In the genomic region with DNA sequence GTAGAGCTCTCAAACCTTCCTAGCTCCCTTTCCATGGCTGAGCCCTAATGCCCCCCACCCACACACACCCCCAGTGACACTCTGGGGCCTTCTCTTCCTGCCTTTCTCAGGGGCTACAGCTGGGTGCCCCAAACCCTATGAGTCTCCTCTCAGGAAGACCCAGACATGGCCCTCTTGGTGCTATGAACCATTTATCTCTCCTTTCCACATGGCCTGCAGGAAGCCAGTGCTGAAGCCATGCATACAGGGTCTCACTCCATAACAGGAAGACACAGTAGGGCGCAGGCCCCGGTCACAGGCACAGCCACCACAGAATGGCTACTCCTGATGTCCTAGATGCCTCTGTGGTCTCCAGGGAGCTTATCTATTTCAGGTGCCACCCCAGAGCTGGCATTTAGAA, we compare ENCODE assay signal across 14 mouse cellular contexts. TPM values are rescaled to one million over a fixed set of nuclear protein-coding genes. Genes with fewer than 3 reads are reported as not detected.
DNase-seq lines count a peak whose midpoint lies in the region; ATAC-seq and TF ChIP-seq lines count a peak whose summit lies in the region.
"Had no signal": no experiment of that assay in that cellular context is flagged by ENCODE, and none has a peak within 500 bp of the region (broad histone marks: within the 10 kb centered on the region; RNA-seq: fewer than 3 reads in every experiment).

No protein-coding gene starts in this region.

- DNase-seq in heart, postnatal 10 days = no peak
- no peak for DNase-seq in liver, embryonic 14.5 days (ENCODE audit: low read depth in 3 of 3, low spot score in 3 of 3)
- no peak for DNase-seq in adrenal gland, postnatal 25 days
- no peak for DNase-seq in kidney, postnatal 10 days
- DNase-seq: adrenal gland, adult 8-10 months; left cerebral cortex, postnatal 4 days; lung, adult 2 months; spleen, adult 18-20 months; thymus, postnatal 25 days had no signal

- peaks cover 48% of the 10 kb centered on the region for H3K27me3 ChIP-seq in heart, embryonic 13.5 days (replicated peaks)
- H3K27me3 ChIP-seq in megakaryocyte, embryonic 14.5 days (replicated peaks) = no peaks in the 10 kb centered on the region
- no peaks in the 10 kb centered on the region for H3K27me3 ChIP-seq in liver, embryonic 14.5 days (ENCODE audit: control insufficient read depth, insufficient read depth, low read length)
- H3K27me3 ChIP-seq: forebrain, embryonic 12.5 days had no signal

- no peaks in the 10 kb centered on the region for H3K36me3 ChIP-seq in heart, embryonic 13.5 days
- peaks cover 37% of the 10 kb centered on the region for H3K36me3 ChIP-seq in megakaryocyte, embryonic 14.5 days (replicated peaks; ENCODE audit: low read length)
- H3K36me3 ChIP-seq in liver, embryonic 14.5 days (replicated peaks; ENCODE audit: control insufficient read depth, insufficient read depth, low read depth) = no peaks in the 10 kb centered on the region
- H3K36me3 ChIP-seq: forebrain, embryonic 12.5 days had no signal

- TF ChIP-seq EP300 in liver, embryonic 14.5 days (IDR thresholded peaks at IDR 0.05; ENCODE audit: low read depth) = no peak

- H3K9ac ChIP-seq in heart, embryonic 13.5 days = 0 out of 2 replicates have a peak overlapping the region, but pooled peaks have one; percentile 14
- no peak overlapping the region for H3K9ac ChIP-seq in liver, embryonic 14.5 days (replicated peaks)
- H3K9ac ChIP-seq: forebrain, embryonic 12.5 days had no signal

- 52% methylated on average over 2 of the region's 2 CpGs for WGBS in heart, embryonic 13.5 days
- 13% methylated on average over 2 of the region's 2 CpGs for WGBS in liver, embryonic 14.5 days (ENCODE audit: insufficient replicate concordance)

- H3K4me1 ChIP-seq in heart, embryonic 13.5 days = peaks cover 65% of the 10 kb centered on the region
- H3K4me1 ChIP-seq in megakaryocyte, embryonic 14.5 days = peaks cover 100% of the 10 kb centered on the region
- H3K4me1 ChIP-seq in liver, embryonic 14.5 days (replicated peaks; ENCODE audit: control insufficient read depth in 2 of 2, insufficient read depth in 2 of 2, low read length in 1 of 2) = peaks cover 0 to 22% of the 10 kb centered on the region in 2 experiments; a peak in 2 of 4 replicates

- no peak overlapping the region for H3K4me3 ChIP-seq in heart, embryonic 13.5 days
- peak overlapping the region; percentile 86 for H3K4me3 ChIP-seq in megakaryocyte, embryonic 14.5 days (replicated peaks)
- H3K4me3 ChIP-seq in liver, embryonic 14.5 days (ENCODE audit: insufficient read depth in 1 of 2, low read depth in 2 of 2, low read length in 2 of 2) = no peak overlapping the region
- H3K4me3 ChIP-seq: forebrain, embryonic 12.5 days had no signal

- peak overlapping the region; percentile 65 for H3K27ac ChIP-seq in heart, embryonic 13.5 days (replicated peaks)
- no peak overlapping the region for H3K27ac ChIP-seq in liver, embryonic 14.5 days
- H3K27ac ChIP-seq: forebrain, embryonic 12.5 days had no signal

- intact Hi-C loops in heart, postnatal 10 days (cut with DNase I) = loop anchor here (5.0 kb wide), 1 partner anchor 44 kb away; no protein-coding TSS in a partner anchor

- no peaks in the 10 kb centered on the region for H3K9me3 ChIP-seq in heart, embryonic 13.5 days
- no peaks in the 10 kb centered on the region for H3K9me3 ChIP-seq in megakaryocyte, embryonic 14.5 days
- H3K9me3 ChIP-seq in liver, embryonic 14.5 days (ENCODE audit: control insufficient read depth, low read length) = no peaks in the 10 kb centered on the region
- H3K9me3 ChIP-seq: forebrain, embryonic 12.5 days had no signal

- ATAC-seq in heart, embryonic 13.5 days (ENCODE audit: extremely low read depth, insufficient number of reproducible peaks, low FRiP score, low TSS enrichment) = no peak
- ATAC-seq in megakaryocyte, adult 5-6 weeks (ENCODE audit: poor library complexity, severe bottlenecking) = no peak
- peak; percentile 56; the same call in 1 of the 2 replicates for ATAC-seq in liver, embryonic 14.5 days (ENCODE audit: insufficient read depth)

- TF ChIP-seq CTCF in liver, embryonic 14.5 days (IDR thresholded peaks at IDR 0.05; ENCODE audit: low read depth) = no peak

- no peak overlapping the region for H3K4me2 ChIP-seq in heart, embryonic 13.5 days
- no peak overlapping the region for H3K4me2 ChIP-seq in liver, embryonic 14.5 days (ENCODE audit: low read depth)
- H3K4me2 ChIP-seq: forebrain, embryonic 12.5 days had no signal

RNA-seq across cellular contexts. Expression of gene Bcr, which starts 43.1 kb away (rescaled TPM):
- polyA plus RNA-seq in heart, embryonic 13.5 days (2015; fragmentation: Nextera tagmentation; extraction: Ambion mirVana) = 14.3 and 15.4 TPM in 2 replicates
- total RNA-seq in heart, postnatal 10 days (2021) = 10 to 100 TPM; 11.1 to 11.7 TPM
- polyA plus RNA-seq in megakaryocyte, embryonic 14.5 days (2012; ENCODE audit: insufficient read depth, low replicate concordance) = 20.8 and 30.9 TPM in 2 replicates
- 14.1 and 14.5 TPM in 2 replicates for total RNA-seq in megakaryocyte, adult 5-6 weeks (2015)
- 9.1 and 14.5 TPM in 2 replicates for total RNA-seq in megakaryocyte, adult 5-6 weeks (2017)
- polyA plus RNA-seq in liver, embryonic 14.5 days (2012; rRNA removed) = 3.3 and 3.5 TPM in 2 replicates
- polyA plus RNA-seq in liver, embryonic 14.5 days (2014; fragmentation: Nextera tagmentation; extraction: Ambion mirVana) = 0.85 and 1.3 TPM in 2 replicates
- 31.3 and 41.0 TPM in 2 replicates for total RNA-seq in adrenal gland, postnatal 25 days (2021)
- total RNA-seq: MEL had no signal
